Mouse (Mus musculus): ENCODE data around the gene Tefm. TPM values are rescaled to one million over a fixed set of nuclear protein-coding genes. Genes with fewer than 3 reads are reported as not detected.

The Tefm gene
- total RNA-seq, 1 experiment = 33.3 TPM

- in situ Hi-C loops (cut with MboI; ENCODE audit: low sequenced_read_pairs in 2 of 2, unreplicated experiment in 2 of 2) = no loop called here
- Histone ChIP-seq H3K9me3 (ENCODE audit: control insufficient read depth, insufficient read depth, low read depth, low read length) (no peaks in the 10 kb centered on the region), H3K27ac (ENCODE audit: insufficient read depth, low read depth, low read length, poor library complexity, severe bottlenecking) (no peak overlapping the region; the same call in 1 of the 2 replicates), H3K9ac (ENCODE audit: insufficient read depth, low read depth, low read length, poor library complexity, severe bottlenecking) (no peak overlapping the region), H3K4me3 (ENCODE audit: insufficient read depth in 1 of 2, low read depth in 1 of 2, low read length in 2 of 2, poor library complexity in 1 of 2, severe bottlenecking in 1 of 2) (no peak overlapping the region), H3K4me1 (ENCODE audit: control insufficient read depth in 2 of 2, insufficient read depth in 2 of 2, low read length in 2 of 2, poor library complexity in 1 of 2) (peaks cover 5 to 13% of the 10 kb centered on the region in 2 experiments; a peak in 3 of 4 replicates), H3K36me3 (ENCODE audit: control insufficient read depth, insufficient read depth, low read length, poor library complexity, severe bottlenecking) (no peaks in the 10 kb centered on the region)
- TF ChIP-seq HCFC1 (IDR thresholded peaks at IDR 0.05; ENCODE audit: borderline replicate concordance, insufficient read depth, low read length) = no peak
- no peak for TF ChIP-seq CHD2 (IDR thresholded peaks at IDR 0.05; ENCODE audit: low read depth, low read length)
- no peak for TF ChIP-seq MAFK (IDR thresholded peaks at IDR 0.05; ENCODE audit: insufficient read depth, low read depth, low read length)
- no peak for TF ChIP-seq ZC3H11A (IDR thresholded peaks at IDR 0.05; ENCODE audit: borderline replicate concordance, low read depth, low read length)
- TF ChIP-seq ZNF384 (IDR thresholded peaks at IDR 0.05; ENCODE audit: low read depth, low read length) = no peak
- no peak for DNase-seq (ENCODE audit: low read depth, low spot score)
These were observed 21.6 kb upstream of the Tefm start for GRCm38 (mm10) chr11:80163362-80164116.

GRCm38 (mm10) chr11:80161041-80161440 lies 19.1 kb upstream of the Tefm start:
- no peak overlapping the region for H3K4me3 ChIP-seq (ENCODE audit: insufficient read depth in 1 of 2, low read depth in 1 of 2, low read length in 2 of 2, poor library complexity in 1 of 2, severe bottlenecking in 1 of 2)
- peaks cover 2 to 11% of the 10 kb centered on the region in 2 experiments; a peak in 3 of 4 replicates for H3K4me1 ChIP-seq (ENCODE audit: control insufficient read depth in 2 of 2, insufficient read depth in 2 of 2, low read length in 2 of 2, poor library complexity in 1 of 2)
- no peak overlapping the region for H3K9ac ChIP-seq (ENCODE audit: insufficient read depth, low read depth, low read length, poor library complexity, severe bottlenecking)
- no peak for DNase-seq (ENCODE audit: low read depth, low spot score)
- no peaks in the 10 kb centered on the region; the same call in 1 of the 2 replicates for H3K36me3 ChIP-seq (ENCODE audit: control insufficient read depth, insufficient read depth, low read length, poor library complexity, severe bottlenecking)
- in situ Hi-C loops (cut with MboI; ENCODE audit: low sequenced_read_pairs in 2 of 2, unreplicated experiment in 2 of 2) = no loop called here
- no peak overlapping the region for H3K27ac ChIP-seq (ENCODE audit: insufficient read depth, low read depth, low read length, poor library complexity, severe bottlenecking)
- no peaks in the 10 kb centered on the region for H3K9me3 ChIP-seq (ENCODE audit: control insufficient read depth, insufficient read depth, low read depth, low read length)
- TF ChIP-seq HCFC1 (IDR thresholded peaks at IDR 0.05; ENCODE audit: borderline replicate concordance, insufficient read depth, low read length) = no peak
- no peak for TF ChIP-seq MAFK (IDR thresholded peaks at IDR 0.05; ENCODE audit: insufficient read depth, low read depth, low read length)
- no peak for TF ChIP-seq ZC3H11A (IDR thresholded peaks at IDR 0.05; ENCODE audit: borderline replicate concordance, low read depth, low read length)
- no peak for TF ChIP-seq ZNF384 (IDR thresholded peaks at IDR 0.05; ENCODE audit: low read depth, low read length)
- TF ChIP-seq CHD2 (IDR thresholded peaks at IDR 0.05; ENCODE audit: low read depth, low read length) = no peak

GRCm38 (mm10) chr11:80159018-80159417 lies 17.0 kb upstream of the Tefm start:
- TF ChIP-seq ZNF384 (IDR thresholded peaks at IDR 0.05; ENCODE audit: low read depth, low read length) = no peak
- DNase-seq (ENCODE audit: low read depth, low spot score) = no peak
- Histone ChIP-seq H3K4me1 (ENCODE audit: control insufficient read depth in 2 of 2, insufficient read depth in 2 of 2, low read length in 2 of 2, poor library complexity in 1 of 2) (peaks cover 2 to 11% of the 10 kb centered on the region in 2 experiments; a peak in 3 of 4 replicates), H3K27ac (ENCODE audit: insufficient read depth, low read depth, low read length, poor library complexity, severe bottlenecking) (no peak overlapping the region), H3K9me3 (ENCODE audit: control insufficient read depth, insufficient read depth, low read depth, low read length) (no peaks in the 10 kb centered on the region), H3K36me3 (ENCODE audit: control insufficient read depth, insufficient read depth, low read length, poor library complexity, severe bottlenecking) (no peaks in the 10 kb centered on the region; the same call in 1 of the 2 replicates), H3K4me3 (ENCODE audit: insufficient read depth in 1 of 2, low read depth in 1 of 2, low read length in 2 of 2, poor library complexity in 1 of 2, severe bottlenecking in 1 of 2) (no peak overlapping the region), H3K9ac (ENCODE audit: insufficient read depth, low read depth, low read length, poor library complexity, severe bottlenecking) (no peak overlapping the region)
- in situ Hi-C loops (cut with MboI; ENCODE audit: low sequenced_read_pairs in 2 of 2, unreplicated experiment in 2 of 2) = no loop called here

- Histone ChIP-seq H3K27ac (ENCODE audit: insufficient read depth, low read depth, low read length, poor library complexity, severe bottlenecking) (no peak overlapping the region), H3K36me3 (ENCODE audit: control insufficient read depth, insufficient read depth, low read length, poor library complexity, severe bottlenecking) (no peaks in the 10 kb centered on the region; the same call in 1 of the 2 replicates), H3K4me3 (ENCODE audit: insufficient read depth in 1 of 2, low read depth in 1 of 2, low read length in 2 of 2, poor library complexity in 1 of 2, severe bottlenecking in 1 of 2) (no peak overlapping the region), H3K9me3 (ENCODE audit: control insufficient read depth, insufficient read depth, low read depth, low read length) (no peaks in the 10 kb centered on the region), H3K9ac (ENCODE audit: insufficient read depth, low read depth, low read length, poor library complexity, severe bottlenecking) (no peak overlapping the region), H3K4me1 (ENCODE audit: control insufficient read depth in 2 of 2, insufficient read depth in 2 of 2, low read length in 2 of 2, poor library complexity in 1 of 2) (peaks cover 2% of the 10 kb centered on the region in 2 experiments; a peak in 1 of 4 replicates)
- no peak for TF ChIP-seq HCFC1 (IDR thresholded peaks at IDR 0.05; ENCODE audit: borderline replicate concordance, insufficient read depth, low read length)
- no peak for TF ChIP-seq ZNF384 (IDR thresholded peaks at IDR 0.05; ENCODE audit: low read depth, low read length)
- no peak for TF ChIP-seq CHD2 (IDR thresholded peaks at IDR 0.05; ENCODE audit: low read depth, low read length)
- no peak for TF ChIP-seq MAFK (IDR thresholded peaks at IDR 0.05; ENCODE audit: insufficient read depth, low read depth, low read length)
- no peak for TF ChIP-seq ZC3H11A (IDR thresholded peaks at IDR 0.05; ENCODE audit: borderline replicate concordance, low read depth, low read length)
- DNase-seq (ENCODE audit: low read depth, low spot score) = no peak
- in situ Hi-C loops (cut with MboI; ENCODE audit: low sequenced_read_pairs in 2 of 2, unreplicated experiment in 2 of 2) = no loop called here
These were observed 14.9 kb upstream of the Tefm start for GRCm38 (mm10) chr11:80156841-80157240.
